Mouse (Mus musculus) testis, adult 2 months (tissue): ENCODE data around the gene Gas8.

Experiments
- CTCF ChIP-seq: fragments of 200-500 bp; IDR thresholded peaks from 2 replicates; pipeline ENCODE4 v1.5.1; 2012; ENCODE audit warnings: low read depth, mild to moderate bottlenecking, inconsistent platforms, low read length, moderate library complexity; ENCODE audit not compliant: control insufficient read depth, insufficient read depth, insufficient replicate concordance
- POLR2A ChIP-seq: fragments of 200-500 bp; IDR thresholded peaks from 2 replicates; pipeline ENCODE4 v1.6.1; 2012; ENCODE audit warnings: low read depth, mild to moderate bottlenecking, inconsistent platforms, low read length, moderate library complexity; ENCODE audit not compliant: control insufficient read depth

- TF ChIP-seq CTCF (no peak), POLR2A (no peak)
These were observed 9.3 kb downstream of the Gas8 start for GRCm38 (mm10) chr8:123527720-123528489.
